Mouse (Mus musculus) stomach, embryonic 16.5 days (tissue): ENCODE measurements around the gene Kcnh4. TPM values are rescaled to one million over a fixed set of nuclear protein-coding genes. Genes with fewer than 3 reads are reported as not detected.

ENCODE experiments used
- ATAC-seq: fragments of 200-750 bp; cut with Nextera tagmentation; 2 replicates; pipeline ENCODE4 v1.8.0; 2017; ENCODE audit warnings: moderate number of reproducible peaks, moderate TSS enrichment; ENCODE audit not compliant: insufficient read depth, low FRiP score
- H3K27ac ChIP-seq: fragments of 300-500 bp; sonication (generic); 2 replicates; pipeline ENCODE4 v1.5.1; 2014; ENCODE audit warnings: low read length
- H3K27me3 ChIP-seq: fragments of 300-500 bp; sonication (generic); 2 replicates; pipeline ENCODE4 v1.6.1; 2014; ENCODE audit warnings: low read length, control low read depth, mixed read lengths; ENCODE audit not compliant: control insufficient read depth, insufficient read depth
- H3K36me3 ChIP-seq: fragments of 300-500 bp; sonication (generic); 2 replicates; pipeline ENCODE4 v1.6.1; 2014; ENCODE audit warnings: low read length; ENCODE audit not compliant: control insufficient read depth, insufficient read depth
- H3K4me1 ChIP-seq: fragments of 300-500 bp; sonication (generic); 2 replicates; pipeline ENCODE4 v1.6.1; 2014; ENCODE audit warnings: low read length, control low read depth, mixed read lengths; ENCODE audit not compliant: control insufficient read depth, insufficient read depth
- H3K4me2 ChIP-seq: fragments of 300-500 bp; sonication (generic); 2 replicates; pipeline ENCODE4 v1.6.1; 2014; ENCODE audit warnings: low read depth, low read length, mixed read lengths
- H3K4me3 ChIP-seq: fragments of 300-500 bp; sonication (generic); replicated peaks from 2 replicates; pipeline ENCODE4 v1.5.1; 2014; ENCODE audit warnings: mild to moderate bottlenecking, low read length
- H3K9ac ChIP-seq: fragments of 300-500 bp; sonication (generic); 2 replicates; pipeline ENCODE4 v1.6.1; 2014; ENCODE audit warnings: low read length
- H3K9me3 ChIP-seq: fragments of 300-500 bp; sonication (generic); replicated peaks from 2 replicates; pipeline ENCODE4 v1.6.1; 2016; ENCODE audit warnings: low read length, control low read depth; ENCODE audit not compliant: control insufficient read depth
- WGBS: fragments of 180-500 bp; shearing (Covaris S2); extraction: QIAGEN DNeasy Blood & Tissue Kit; methylation state at CpG from one replicate; pipeline ENCODE4 v1.1.7; 2014; 5-methylcytosine and 5-hydroxymethylcytosine counted together
- polyA plus RNA-seq: library from polyadenylated mRNA; unstranded; fragments of >200 nt; fragmentation: Nextera tagmentation; extraction: Ambion mirVana; gene quantifications from 2 replicates; pipeline ENCODE4 v1.2.1, GENCODE M21; 2015

The Kcnh4 gene
- polyA plus RNA-seq, 1 experiment from 2014 or later = 0.22 TPM

- Histone ChIP-seq H3K27me3 (no peaks in the 10 kb centered on the region), H3K4me2 (no peak overlapping the region), H3K27ac (0 out of 2 replicates have a peak overlapping the region, but pooled peaks have one; percentile 25), H3K9ac (no peak overlapping the region), H3K4me3 (no peak overlapping the region), H3K4me1 (peaks cover 22% of the 10 kb centered on the region), H3K36me3 (no peaks in the 10 kb centered on the region), H3K9me3 (no peaks in the 10 kb centered on the region)
- 84% methylated on average over 11 of the region's 11 CpGs for WGBS
- no peak for ATAC-seq
These were observed 39.8 kb downstream of the Kcnh4 start for GRCm38 (mm10) chr11:100719893-100720292.

- 78% methylated on average over 3 of the region's 3 CpGs for WGBS
These were observed 40.4 kb downstream of the Kcnh4 start for GRCm38 (mm10) chr11:100719312-100719711.

GRCm38 (mm10) chr11:100718866-100719265 is 40.9 kb downstream of the Kcnh4 start:
- no peaks in the 10 kb centered on the region for H3K27me3 ChIP-seq
- no peak overlapping the region for H3K27ac ChIP-seq
- WGBS = 90% methylated on average over 4 of the region's 4 CpGs
- no peaks in the 10 kb centered on the region for H3K36me3 ChIP-seq
- ATAC-seq = no peak
- H3K9ac ChIP-seq = no peak overlapping the region
- no peaks in the 10 kb centered on the region for H3K9me3 ChIP-seq
- no peak overlapping the region for H3K4me3 ChIP-seq
- no peak overlapping the region for H3K4me2 ChIP-seq
- peaks cover 26% of the 10 kb centered on the region for H3K4me1 ChIP-seq

More at GRCm38 (mm10) chr11:100719312-100719711, 40.4 kb downstream of the Kcnh4 start:
- ATAC-seq = no peak
- H3K27me3 ChIP-seq = no peaks in the 10 kb centered on the region
- H3K9me3 ChIP-seq = no peaks in the 10 kb centered on the region
- no peak overlapping the region for H3K9ac ChIP-seq
- H3K36me3 ChIP-seq = no peaks in the 10 kb centered on the region
- H3K4me1 ChIP-seq = peaks cover 22% of the 10 kb centered on the region
- no peak overlapping the region for H3K27ac ChIP-seq
- H3K4me2 ChIP-seq = no peak overlapping the region
- H3K4me3 ChIP-seq = no peak overlapping the region

- H3K4me3 ChIP-seq = no peak overlapping the region
- no peak overlapping the region for H3K9ac ChIP-seq
- 88% methylated on average over 7 of the region's 7 CpGs for WGBS
- no peaks in the 10 kb centered on the region for H3K9me3 ChIP-seq
- no peaks in the 10 kb centered on the region for H3K27me3 ChIP-seq
- H3K4me1 ChIP-seq = peaks cover 30% of the 10 kb centered on the region
- no peaks in the 10 kb centered on the region for H3K36me3 ChIP-seq
- H3K27ac ChIP-seq = no peak overlapping the region
- ATAC-seq = no peak
- H3K4me2 ChIP-seq = no peak overlapping the region
These were observed 41.3 kb downstream of the Kcnh4 start for GRCm38 (mm10) chr11:100718462-100718861.

- H3K36me3 ChIP-seq = no peaks in the 10 kb centered on the region
- peaks cover 29% of the 10 kb centered on the region for H3K4me1 ChIP-seq
- H3K27ac ChIP-seq = no peak overlapping the region
- no peak for ATAC-seq
- no peak overlapping the region for H3K4me3 ChIP-seq
- no peak overlapping the region for H3K4me2 ChIP-seq
- WGBS = 89% methylated on average over 3 of the region's 3 CpGs
- H3K27me3 ChIP-seq = no peaks in the 10 kb centered on the region
- H3K9me3 ChIP-seq = no peaks in the 10 kb centered on the region
- no peak overlapping the region for H3K9ac ChIP-seq
These were observed 43.1 kb downstream of the Kcnh4 start for GRCm38 (mm10) chr11:100716649-100717048.

- H3K4me3 ChIP-seq = no peak overlapping the region
- peaks cover 30% of the 10 kb centered on the region for H3K4me1 ChIP-seq
- H3K9me3 ChIP-seq = no peaks in the 10 kb centered on the region
- no peak overlapping the region for H3K9ac ChIP-seq
- no peak for ATAC-seq
- H3K36me3 ChIP-seq = peaks cover 5% of the 10 kb centered on the region
- no peak overlapping the region for H3K4me2 ChIP-seq
- WGBS = 91% methylated on average over 6 of the region's 6 CpGs
- H3K27me3 ChIP-seq = no peaks in the 10 kb centered on the region
- H3K27ac ChIP-seq = no peak overlapping the region
These were observed 44.8 kb downstream of the Kcnh4 start for GRCm38 (mm10) chr11:100714948-100715347.

GRCm38 (mm10) chr11:100714534-100714915 is 45.2 kb downstream of the Kcnh4 start:
- H3K9ac ChIP-seq = peak overlapping the region; percentile 68
- H3K27me3 ChIP-seq = no peaks in the 10 kb centered on the region
- peak; percentile 12; the same call in 1 of the 2 replicates for ATAC-seq
- peak overlapping the region; percentile 75; the same call in 1 of the 2 replicates for H3K27ac ChIP-seq
- H3K4me2 ChIP-seq = peak overlapping the region; percentile 53; the same call in 1 of the 2 replicates
- H3K4me3 ChIP-seq = peak overlapping the region; percentile 40
- 56% methylated on average over 6 of the region's 6 CpGs for WGBS
- peaks cover 30% of the 10 kb centered on the region for H3K4me1 ChIP-seq
- H3K36me3 ChIP-seq = peaks cover 9% of the 10 kb centered on the region
- no peaks in the 10 kb centered on the region for H3K9me3 ChIP-seq

GRCm38 (mm10) chr11:100713735-100714533 is 45.8 kb downstream of the Kcnh4 start, which contains the start of gene Hspb9:
Hspb9 (plus strand) TSS chr11:100713850.
- WGBS = 10% methylated on average over 38 of the region's 38 CpGs
- peaks cover 15% of the 10 kb centered on the region for H3K36me3 ChIP-seq
- H3K4me3 ChIP-seq = peak within 1 kb of the TSS; percentile 40
- H3K4me2 ChIP-seq = peak within 1 kb of the TSS; percentile 53
- peak within 1 kb of the TSS; percentile 75 for H3K27ac ChIP-seq
- no peaks in the 10 kb centered on the region for H3K27me3 ChIP-seq
- no peaks in the 10 kb centered on the region for H3K9me3 ChIP-seq
- H3K4me1 ChIP-seq = peaks cover 30% of the 10 kb centered on the region
- no peak for ATAC-seq
- peak within 1 kb of the TSS; percentile 68 for H3K9ac ChIP-seq

GRCm38 (mm10) chr11:100713174-100713573 is 46.6 kb downstream of the Kcnh4 start:
- ATAC-seq = no peak
- H3K9ac ChIP-seq = peak overlapping the region; percentile 68
- H3K36me3 ChIP-seq = peaks cover 22% of the 10 kb centered on the region
- no peak overlapping the region; the same call in 1 of the 2 replicates for H3K4me3 ChIP-seq
- peak overlapping the region; percentile 75; the same call in 1 of the 2 replicates for H3K27ac ChIP-seq
- H3K27me3 ChIP-seq = no peaks in the 10 kb centered on the region
- H3K4me1 ChIP-seq = peaks cover 30% of the 10 kb centered on the region
- no peaks in the 10 kb centered on the region for H3K9me3 ChIP-seq
- H3K4me2 ChIP-seq = peak overlapping the region; percentile 53
- 66% methylated on average over 4 of the region's 4 CpGs for WGBS
